Mouse (Mus musculus) olfactory bulb, adult 2 months (tissue): ENCODE measurements around the gene Gch1. TPM values are rescaled to one million over a fixed set of nuclear protein-coding genes. Genes with fewer than 3 reads are reported as not detected.
"Not testable (repeated sequence)": the region's sequence is repeated elsewhere in the genome, so short reads cannot be mapped to it uniquely, and the experiment has no call there.

ENCODE experiments used
- H3K27ac ChIP-seq: fragments of 200-500 bp; 2 replicates; pipeline ENCODE4 v1.5.1; 2012; ENCODE audit warnings: low read depth, low read length; ENCODE audit not compliant: insufficient read depth
- H3K4me1 ChIP-seq: fragments of 200-500 bp; 2 replicates; pipeline ENCODE4 v1.6.1; 2012; ENCODE audit warnings: low read length; ENCODE audit not compliant: control insufficient read depth, insufficient read depth
- H3K4me3 ChIP-seq: fragments of 200-500 bp; 2 replicates; pipeline ENCODE4 v1.5.1; 2012; ENCODE audit warnings: mild to moderate bottlenecking, low read depth, low read length, moderate library complexity; ENCODE audit not compliant: insufficient read depth
- CTCF ChIP-seq: fragments of 200-500 bp; IDR thresholded peaks from 2 replicates; pipeline ENCODE4 v1.5.1; 2012; ENCODE audit warnings: low read depth, mild to moderate bottlenecking, low read length, moderate library complexity; ENCODE audit not compliant: insufficient read depth
- POLR2A ChIP-seq: fragments of 200-500 bp; IDR thresholded peaks from 2 replicates; pipeline ENCODE4 v1.6.1; 2012; ENCODE audit warnings: mild to moderate bottlenecking, low read depth, low read length, moderate library complexity; ENCODE audit not compliant: insufficient read depth
- whole genome bisulfite sequencing: fragments of 180-500 bp; shearing (Covaris S2); methylation state at CpG from one replicate; pipeline ENCODE4 v1.1.7; 2018; 5-methylcytosine and 5-hydroxymethylcytosine counted together
- polyA plus RNA-seq: library from polyadenylated mRNA; stranded (reverse); fragments of >200 nt; gene quantifications from 2 replicates; pipeline ENCODE4 v1.2.4, GENCODE M21; 2012; ENCODE audit warnings: low replicate concordance; ENCODE audit not compliant: missing spikeins, insufficient read depth, insufficient read length

The Gch1 gene
- polyA plus RNA-seq, 1 experiment, result not detected

GRCm38 (mm10) chr14:47144326-47144725 lies 44.9 kb downstream of the Gch1 start:
- Histone ChIP-seq H3K27ac (no peak overlapping the region), H3K4me3 (no peak overlapping the region), H3K4me1 (no peaks in the 10 kb centered on the region)
- TF ChIP-seq CTCF, result no peak
- no peak for TF ChIP-seq POLR2A
- 96% methylated on average over 5 of the region's 5 CpGs for WGBS

DNA sequence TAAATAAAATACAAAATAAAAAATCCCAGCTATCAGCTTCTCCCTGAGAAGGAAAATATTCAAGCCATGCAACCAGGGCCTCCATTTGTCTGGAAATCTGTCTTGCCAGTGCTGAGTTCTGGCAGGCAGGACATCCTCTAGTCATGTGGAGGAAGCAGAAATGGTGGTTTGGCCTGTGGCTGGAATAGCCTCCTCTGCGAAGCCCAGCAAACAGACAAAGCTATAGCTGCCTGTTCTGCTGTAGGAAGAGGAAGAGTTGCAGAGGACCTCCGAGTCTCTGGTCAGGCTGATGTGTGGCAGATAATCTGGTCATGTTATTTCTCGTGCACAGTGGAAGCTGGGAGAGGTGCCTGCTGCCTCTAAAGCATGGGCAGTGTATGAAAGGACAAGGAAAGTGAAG lies 50.4 kb downstream of the Gch1 start:
- TF ChIP-seq CTCF (no peak), POLR2A (no peak)
- H3K4me1 ChIP-seq, result peaks cover 4% of the 10 kb centered on the region; the same call in 1 of the 2 replicates
- 82% methylated on average over 3 of the region's 3 CpGs for WGBS

DNA sequence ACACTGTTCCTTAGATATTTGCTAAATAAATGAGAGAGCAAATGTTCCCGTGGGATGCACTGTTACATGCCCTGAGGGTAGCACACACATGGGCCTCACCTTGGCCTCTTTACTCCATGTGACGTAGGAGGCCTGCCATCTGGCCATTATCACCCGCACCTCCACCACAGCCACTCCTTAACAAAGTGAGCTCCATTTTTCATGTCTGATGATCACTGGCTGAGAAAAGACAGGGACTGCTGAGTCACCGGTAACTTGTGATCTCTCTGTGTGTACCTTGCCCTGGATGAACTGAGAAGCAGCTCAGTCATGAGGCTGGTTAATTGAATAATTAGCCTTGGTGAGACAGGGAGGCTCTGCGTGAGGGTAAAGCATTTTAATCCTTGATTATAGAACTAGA lies 52.6 kb downstream of the Gch1 start:
- WGBS, result 79% methylated on average over 5 of the region's 5 CpGs
- peaks cover 4% of the 10 kb centered on the region; the same call in 1 of the 2 replicates for H3K4me1 ChIP-seq
- H3K27ac ChIP-seq, result no peak overlapping the region
- H3K4me3 ChIP-seq, result no peak overlapping the region
- no peak for TF ChIP-seq POLR2A

More for the DNA sequence above, 50.4 kb downstream of the Gch1 start:
- Histone ChIP-seq H3K4me3 (no peak overlapping the region), H3K27ac (no peak overlapping the region)

- Histone ChIP-seq H3K27ac (no peak overlapping the region), H3K4me3 (no peak overlapping the region), H3K4me1 (peaks cover 4% of the 10 kb centered on the region; the same call in 1 of the 2 replicates)
- TF ChIP-seq CTCF, result no peak
- TF ChIP-seq POLR2A, result no peak
- 37% methylated on average over 10 of the region's 10 CpGs for WGBS
Measured at GRCm38 (mm10) chr14:47133948-47134347, 55.3 kb downstream of the Gch1 start.

GRCm38 (mm10) chr14:47127987-47128386 lies 61.2 kb downstream of the Gch1 start:
- TF ChIP-seq CTCF (no peak), POLR2A (no peak)
- Histone ChIP-seq H3K4me1 (no peaks in the 10 kb centered on the region), H3K27ac (no peak overlapping the region), H3K4me3 (no peak overlapping the region)
- 92% methylated on average over 5 of the region's 5 CpGs for WGBS

DNA sequence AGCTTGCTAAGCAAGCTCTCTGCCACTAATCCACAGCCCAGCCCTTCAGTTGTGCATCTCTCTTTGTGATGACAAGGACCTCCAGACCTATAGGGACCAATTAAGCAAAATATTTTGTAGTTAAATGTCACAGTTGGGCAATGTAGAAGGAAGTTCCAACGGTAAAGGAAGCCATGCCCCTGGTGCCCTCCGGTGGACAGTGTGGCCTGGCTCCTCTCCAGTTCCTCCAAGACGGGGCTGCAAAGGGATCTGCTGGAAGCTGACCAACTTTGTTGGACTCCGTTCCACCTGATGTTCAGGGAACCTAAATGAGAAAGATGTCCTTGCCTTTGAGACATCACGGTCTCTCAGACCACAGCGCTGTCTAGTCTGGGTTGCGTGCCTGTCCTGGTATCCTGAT lies 71.7 kb downstream of the Gch1 start:
- 69% methylated on average over 7 of the region's 7 CpGs for WGBS
- no peaks in the 10 kb centered on the region for H3K4me1 ChIP-seq
- TF ChIP-seq CTCF, result no peak
- TF ChIP-seq POLR2A, result no peak
- H3K27ac ChIP-seq, result no peak overlapping the region
- no peak overlapping the region for H3K4me3 ChIP-seq

GRCm38 (mm10) chr14:47116062-47116762 lies 73.0 kb downstream of the Gch1 start:
- no peak overlapping the region for H3K4me3 ChIP-seq
- no peaks in the 10 kb centered on the region for H3K4me1 ChIP-seq
- no peak for TF ChIP-seq CTCF
- no peak for TF ChIP-seq POLR2A
- H3K27ac ChIP-seq, result no peak overlapping the region
- WGBS, result 89% methylated on average over 9 of the region's 10 CpGs

DNA sequence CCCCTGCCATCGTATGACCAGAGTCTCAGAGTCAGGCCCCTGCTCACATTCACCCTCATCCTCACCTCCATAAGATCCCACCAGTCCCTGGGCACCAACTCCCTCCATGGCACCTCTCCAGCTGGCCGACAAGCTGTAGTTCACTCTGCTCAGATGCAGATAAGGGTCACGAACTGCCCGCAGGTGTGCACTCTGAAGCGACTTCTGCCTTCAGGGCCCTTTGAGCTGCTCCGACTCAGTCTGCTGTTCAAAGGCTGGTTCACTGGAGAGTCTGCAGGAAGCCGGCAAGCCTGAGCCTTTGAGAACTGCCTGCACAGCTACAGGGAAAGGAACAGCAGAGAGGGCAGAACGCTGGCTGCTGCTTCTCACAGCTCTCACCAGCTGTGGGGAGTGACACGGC lies 74.1 kb downstream of the Gch1 start:
- 69% methylated on average over 9 of the region's 9 CpGs for WGBS
- H3K4me1 ChIP-seq, result no peaks in the 10 kb centered on the region
- H3K27ac ChIP-seq, result no peak overlapping the region
- TF ChIP-seq POLR2A, result no peak
- no peak for TF ChIP-seq CTCF
- no peak overlapping the region for H3K4me3 ChIP-seq

- H3K27ac ChIP-seq, result no peak overlapping the region
- H3K4me3 ChIP-seq, result no peak overlapping the region
- TF ChIP-seq CTCF, result no peak
- no peaks in the 10 kb centered on the region for H3K4me1 ChIP-seq
- 61% methylated on average over 9 of the region's 9 CpGs for WGBS
Measured at GRCm38 (mm10) chr14:47111341-47111740, 77.9 kb downstream of the Gch1 start.

GRCm38 (mm10) chr14:47110391-47110790 lies 78.8 kb downstream of the Gch1 start:
- H3K4me1 ChIP-seq, H3K27ac ChIP-seq, H3K4me3 ChIP-seq: not testable (repeated sequence)
- 84% methylated on average over 7 of the region's 7 CpGs for WGBS
